Mouse (Mus musculus) MN1 (cell line): ENCODE data around the gene Col23a1.
"Not testable (repeated sequence)": the region's sequence is repeated elsewhere in the genome, so short reads cannot be mapped to it uniquely, and the experiment has no call there.

Source experiments
- DNase-seq: peaks from one replicate; pipeline ENCODE4 v3.0.0-alpha.2; 2016; ENCODE audit warnings: low spot score

Col23a1 gene

GRCm38 (mm10) chr11:51620084-51620483, 330.4 kb downstream of the Col23a1 start:
- no peak for DNase-seq

DNA sequence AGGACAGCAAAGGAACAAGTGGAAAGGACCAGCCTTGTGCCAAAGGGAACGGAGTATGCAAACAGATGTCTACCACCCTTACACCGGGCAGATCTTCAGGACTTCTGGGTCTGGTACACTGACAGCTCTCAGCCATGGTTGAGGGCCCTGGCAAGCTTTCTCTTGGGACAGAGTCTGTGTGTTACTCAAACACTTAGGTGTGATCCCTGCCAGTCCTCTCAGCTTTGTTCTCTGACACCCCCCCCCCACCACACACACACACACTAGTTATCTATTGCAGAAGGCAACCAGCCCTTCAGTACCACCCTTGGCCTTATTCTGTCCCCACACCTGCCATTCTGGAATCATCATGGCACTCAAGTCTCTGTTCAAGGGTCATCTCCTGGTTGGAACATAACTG, 332.1 kb downstream of the Col23a1 start:
- no peak for DNase-seq

DNA sequence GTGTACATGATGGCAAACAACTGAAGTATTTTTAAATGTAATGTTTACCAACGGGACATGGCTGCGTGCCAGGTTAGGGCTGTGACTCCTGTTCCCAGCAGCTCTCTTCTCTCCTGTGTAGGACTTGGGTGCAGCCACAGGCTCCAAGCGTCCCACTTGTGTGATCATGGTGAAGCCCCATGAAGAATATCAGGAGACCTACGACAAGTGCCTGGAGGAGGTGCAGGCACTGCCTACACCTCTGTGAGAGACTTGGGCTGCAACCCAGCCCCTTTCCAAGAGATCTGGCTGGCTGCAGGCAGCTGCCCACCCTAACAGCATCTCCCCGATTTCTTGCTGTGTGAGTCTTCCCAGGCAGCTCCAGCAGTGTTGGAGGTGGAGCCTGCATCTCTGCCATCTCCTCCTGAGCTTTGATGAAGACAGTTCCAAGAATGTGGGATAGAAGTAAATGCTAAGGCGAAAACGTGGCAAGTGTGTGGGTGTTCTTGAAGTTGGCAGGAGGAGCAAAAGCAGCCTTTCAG, 333.3 kb downstream of the Col23a1 start:
- DNase-seq = no peak

- peak; percentile 46 for DNase-seq
These were observed 335.6 kb downstream of the Col23a1 start for GRCm38 (mm10) chr11:51625187-51625820.

- DNase-seq = no peak
These were observed 337.7 kb downstream of the Col23a1 start for GRCm38 (mm10) chr11:51627425-51627824.

DNA sequence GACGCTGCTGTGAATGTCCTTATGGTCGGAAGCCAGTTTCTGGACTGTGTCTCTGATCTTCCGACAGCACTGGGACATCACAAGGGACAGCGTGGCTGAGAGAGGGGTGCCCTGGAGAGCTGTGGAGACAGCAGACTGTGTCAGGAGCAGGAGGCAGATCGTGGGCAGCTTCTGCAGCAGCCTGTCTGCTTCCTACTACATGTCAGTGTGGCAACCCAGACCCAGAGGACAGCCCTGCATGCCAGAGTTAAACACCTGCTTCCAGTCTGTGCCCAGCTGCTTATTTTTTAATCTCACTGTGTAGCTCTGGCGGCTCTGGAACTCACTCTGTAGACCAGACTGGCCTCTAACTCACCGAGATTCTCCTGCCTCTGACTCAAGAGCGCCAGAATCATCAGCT, 338.2 kb downstream of the Col23a1 start:
- no peak for DNase-seq

- no peak for DNase-seq
These were observed 340.1 kb downstream of the Col23a1 start for GRCm38 (mm10) chr11:51629651-51630314.

DNA sequence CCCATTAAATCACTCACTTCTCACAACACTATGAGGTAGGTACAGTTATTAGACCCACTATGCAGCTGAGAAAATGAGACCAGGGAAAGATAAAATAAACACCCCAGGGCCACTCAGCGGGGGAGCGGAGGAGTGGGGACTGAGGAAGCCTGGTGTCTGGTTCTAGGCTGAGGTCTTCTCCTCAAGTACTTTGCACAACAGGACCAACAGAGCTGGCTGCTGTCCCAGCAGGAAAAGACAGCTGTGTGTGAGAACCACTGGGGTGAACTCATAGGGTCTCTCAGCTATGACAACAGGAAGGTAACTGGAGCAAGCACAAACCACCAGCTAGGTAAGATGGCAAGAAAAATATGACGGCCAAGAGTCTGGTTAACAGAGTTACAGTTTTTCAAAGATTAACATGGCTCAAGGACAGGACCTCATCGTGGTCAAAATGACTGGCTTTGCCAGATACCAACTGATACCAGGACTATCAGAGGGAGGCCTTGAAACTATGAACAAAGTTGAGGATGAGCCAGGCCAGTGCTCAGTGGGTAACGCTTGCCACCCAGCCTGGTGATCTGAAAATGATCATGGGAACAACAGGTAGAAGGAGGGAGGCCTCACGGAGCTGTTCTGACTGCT, 342.5 kb downstream of the Col23a1 start:
- DNase-seq = no peak

GRCm38 (mm10) chr11:51633200-51633599, 343.5 kb downstream of the Col23a1 start:
- DNase-seq = not testable (repeated sequence)
